Mouse (Mus musculus) megakaryocyte, embryonic 14.5 days (primary cell): Measurements from ENCODE around the gene Tshz2. TPM values are rescaled to one million over a fixed set of nuclear protein-coding genes. Genes with fewer than 3 reads are reported as not detected.

Experiments used
- H3K27me3 ChIP-seq: replicated peaks from 2 replicates; pipeline ENCODE3; 2012; ENCODE audit warnings: inconsistent platforms
- H3K36me3 ChIP-seq: replicated peaks from 2 replicates; pipeline ENCODE3; 2012; ENCODE audit warnings: low read length, inconsistent platforms, mixed read lengths
- H3K4me1 ChIP-seq: 2 replicates; pipeline ENCODE4 v1.6.1; 2012; ENCODE audit warnings: inconsistent platforms
- H3K4me3 ChIP-seq: replicated peaks from 2 replicates; pipeline ENCODE3; 2012; ENCODE audit warnings: moderate library complexity, mild to moderate bottlenecking, inconsistent platforms
- H3K9me3 ChIP-seq: 2 replicates; pipeline ENCODE4 v1.6.1; 2012; ENCODE audit warnings: inconsistent platforms
- FLI1 ChIP-seq: IDR thresholded peaks from 2 replicates; pipeline ENCODE4 v1.6.1; 2012; ENCODE audit warnings: low read length, inconsistent platforms, mixed read lengths
- GATA1 ChIP-seq: IDR thresholded peaks from 3 replicates; pipeline ENCODE4 v1.6.1; 2012; ENCODE audit warnings: mixed read lengths, low read length, inconsistent platforms, borderline replicate concordance
- polyA plus RNA-seq: library from polyadenylated mRNA; stranded (reverse); fragments of >175 nt; gene quantifications from 2 replicates; pipeline ENCODE4 v1.2.3, GENCODE M21; 2012; ENCODE audit warnings: low replicate concordance; ENCODE audit not compliant: insufficient read depth

The Tshz2 gene
- polyA plus RNA-seq, 1 experiment = not detected

- Histone ChIP-seq H3K4me3 (no peak overlapping the region), H3K9me3 (peaks cover 48% of the 10 kb centered on the region), H3K36me3 (no peaks in the 10 kb centered on the region), H3K27me3 (no peaks in the 10 kb centered on the region), H3K4me1 (no peaks in the 10 kb centered on the region)
- TF ChIP-seq GATA1 = no peak
- no peak for TF ChIP-seq FLI1
Measured at GRCm38 (mm10) chr2:169649262-169649885, 16.6 kb downstream of the Tshz2 start.

- no peaks in the 10 kb centered on the region for H3K27me3 ChIP-seq
- H3K4me3 ChIP-seq = no peak overlapping the region
- peaks cover 30% of the 10 kb centered on the region for H3K9me3 ChIP-seq
- H3K36me3 ChIP-seq = no peaks in the 10 kb centered on the region
- TF ChIP-seq GATA1 = no peak
- no peak for TF ChIP-seq FLI1
- H3K4me1 ChIP-seq = no peaks in the 10 kb centered on the region
Measured at GRCm38 (mm10) chr2:169653282-169653681, 20.5 kb downstream of the Tshz2 start.

- H3K36me3 ChIP-seq = no peaks in the 10 kb centered on the region
- H3K27me3 ChIP-seq = no peaks in the 10 kb centered on the region
- no peak for TF ChIP-seq GATA1
- TF ChIP-seq FLI1 = no peak
- H3K4me1 ChIP-seq = no peaks in the 10 kb centered on the region
- peaks cover 67% of the 10 kb centered on the region for H3K9me3 ChIP-seq
- H3K4me3 ChIP-seq = no peak overlapping the region
Measured at GRCm38 (mm10) chr2:169663792-169664191, 31.0 kb downstream of the Tshz2 start.

- H3K36me3 ChIP-seq = no peaks in the 10 kb centered on the region
- TF ChIP-seq GATA1 (no peak), FLI1 (no peak)
- H3K9me3 ChIP-seq = peaks cover 58% of the 10 kb centered on the region
- no peaks in the 10 kb centered on the region for H3K27me3 ChIP-seq
- no peak overlapping the region for H3K4me3 ChIP-seq
- H3K4me1 ChIP-seq = no peaks in the 10 kb centered on the region
Measured at GRCm38 (mm10) chr2:169671264-169671663, 38.5 kb downstream of the Tshz2 start.

GRCm38 (mm10) chr2:169673786-169674185, 41.0 kb downstream of the Tshz2 start:
- H3K27me3 ChIP-seq = no peaks in the 10 kb centered on the region
- H3K9me3 ChIP-seq = peaks cover 58% of the 10 kb centered on the region
- no peak for TF ChIP-seq GATA1

GRCm38 (mm10) chr2:169674209-169674608, 41.4 kb downstream of the Tshz2 start:
- Histone ChIP-seq H3K27me3 (no peaks in the 10 kb centered on the region), H3K4me1 (no peaks in the 10 kb centered on the region), H3K4me3 (no peak overlapping the region), H3K9me3 (peaks cover 56% of the 10 kb centered on the region), H3K36me3 (no peaks in the 10 kb centered on the region)
- TF ChIP-seq FLI1 = no peak
- TF ChIP-seq GATA1 = no peak

More at GRCm38 (mm10) chr2:169673786-169674185, 41.0 kb downstream of the Tshz2 start:
- no peaks in the 10 kb centered on the region for H3K36me3 ChIP-seq
- no peak overlapping the region for H3K4me3 ChIP-seq
- no peaks in the 10 kb centered on the region for H3K4me1 ChIP-seq

- TF ChIP-seq GATA1 (no peak), FLI1 (no peak)
- Histone ChIP-seq H3K36me3 (no peaks in the 10 kb centered on the region), H3K4me1 (no peaks in the 10 kb centered on the region), H3K4me3 (no peak overlapping the region), H3K9me3 (peaks cover 54% of the 10 kb centered on the region), H3K27me3 (no peaks in the 10 kb centered on the region)
Measured at GRCm38 (mm10) chr2:169679264-169679663, 46.5 kb downstream of the Tshz2 start.

GRCm38 (mm10) chr2:169679951-169680350, 47.1 kb downstream of the Tshz2 start:
- H3K4me3 ChIP-seq = no peak overlapping the region
- H3K36me3 ChIP-seq = no peaks in the 10 kb centered on the region
- peaks cover 57% of the 10 kb centered on the region for H3K9me3 ChIP-seq
- H3K27me3 ChIP-seq = no peaks in the 10 kb centered on the region
- TF ChIP-seq GATA1 (no peak), FLI1 (no peak)
- no peaks in the 10 kb centered on the region for H3K4me1 ChIP-seq

- Histone ChIP-seq H3K36me3 (no peaks in the 10 kb centered on the region), H3K4me3 (no peak overlapping the region), H3K9me3 (peaks cover 54% of the 10 kb centered on the region), H3K27me3 (no peaks in the 10 kb centered on the region), H3K4me1 (no peaks in the 10 kb centered on the region)
- TF ChIP-seq FLI1 = no peak
- no peak for TF ChIP-seq GATA1
Measured at GRCm38 (mm10) chr2:169685260-169685659, 52.4 kb downstream of the Tshz2 start.

GRCm38 (mm10) chr2:169685747-169686146, 52.9 kb downstream of the Tshz2 start:
- H3K4me1 ChIP-seq = no peaks in the 10 kb centered on the region
- H3K36me3 ChIP-seq = no peaks in the 10 kb centered on the region
- no peak for TF ChIP-seq GATA1
- no peak for TF ChIP-seq FLI1
- peaks cover 54% of the 10 kb centered on the region for H3K9me3 ChIP-seq
- no peaks in the 10 kb centered on the region for H3K27me3 ChIP-seq
- no peak overlapping the region for H3K4me3 ChIP-seq

- no peaks in the 10 kb centered on the region for H3K4me1 ChIP-seq
- TF ChIP-seq FLI1 = no peak
- no peak for TF ChIP-seq GATA1
- no peaks in the 10 kb centered on the region for H3K36me3 ChIP-seq
- H3K9me3 ChIP-seq = peaks cover 44% of the 10 kb centered on the region
- no peaks in the 10 kb centered on the region for H3K27me3 ChIP-seq
- no peak overlapping the region for H3K4me3 ChIP-seq
Measured at GRCm38 (mm10) chr2:169686697-169687430, 54.1 kb downstream of the Tshz2 start.
